Mouse (Mus musculus) fat pad, adult 2 months (tissue): ENCODE data around the gene Hba-a2.
"Not testable (repeated sequence)": the region's sequence is repeated elsewhere in the genome, so short reads cannot be mapped to it uniquely, and the experiment has no call there.

Experiments used
- DNase-seq: peaks from one replicate; pipeline ENCODE4 v3.0.0-alpha.2; 2011; ENCODE audit warnings: low read depth, low spot score; ENCODE audit errors: extremely low read depth

The Hba-a2 gene

GRCm38 (mm10) chr11:32296203-32296602, at the start of gene Hba-a2:
Gene Hba-a2 (plus strand): TSS chr11:32296489.
- DNase-seq: not testable (repeated sequence)

GRCm38 (mm10) chr11:32247068-32247467, 49.2 kb upstream of the Hba-a2 start:
- no peak for DNase-seq

- DNase-seq: no peak
Observed at GRCm38 (mm10) chr11:32248350-32248749, 47.9 kb upstream of the Hba-a2 start.

- DNase-seq: no peak
Observed at GRCm38 (mm10) chr11:32250880-32251763, 45.2 kb upstream of the Hba-a2 start.

GRCm38 (mm10) chr11:32253121-32253520, 43.2 kb upstream of the Hba-a2 start:
- no peak for DNase-seq

- no peak for DNase-seq
Observed at GRCm38 (mm10) chr11:32256146-32256545, 40.1 kb upstream of the Hba-a2 start.

GRCm38 (mm10) chr11:32256566-32256965, 39.7 kb upstream of the Hba-a2 start:
- DNase-seq: no peak

GRCm38 (mm10) chr11:32262674-32263415, 33.4 kb upstream of the Hba-a2 start:
- no peak for DNase-seq

- no peak for DNase-seq
Observed at GRCm38 (mm10) chr11:32265117-32265738, 31.1 kb upstream of the Hba-a2 start.

- DNase-seq: no peak
Observed at GRCm38 (mm10) chr11:32266194-32266593, 30.1 kb upstream of the Hba-a2 start.

- no peak for DNase-seq
Observed at GRCm38 (mm10) chr11:32266776-32267175, 29.5 kb upstream of the Hba-a2 start.

- no peak for DNase-seq
Observed at GRCm38 (mm10) chr11:32267188-32267884, 29.0 kb upstream of the Hba-a2 start, which contains the start of gene Nprl3. Gene Nprl3 (minus strand): TSS chr11:32267707.

- DNase-seq: no peak
Observed at GRCm38 (mm10) chr11:32267964-32268363, 28.3 kb upstream of the Hba-a2 start.

- no peak for DNase-seq
Observed at GRCm38 (mm10) chr11:32268952-32269351, 27.3 kb upstream of the Hba-a2 start.

GRCm38 (mm10) chr11:32271178-32271577, 25.1 kb upstream of the Hba-a2 start:
- DNase-seq: no peak

- no peak for DNase-seq
Observed at GRCm38 (mm10) chr11:32276347-32276746, 19.9 kb upstream of the Hba-a2 start, which contains the start of gene Hba-x. Gene Hba-x (plus strand): TSS chr11:32276400.

- DNase-seq: no peak
Observed at GRCm38 (mm10) chr11:32277736-32278457, 18.4 kb upstream of the Hba-a2 start.

GRCm38 (mm10) chr11:32278458-32278957, 17.8 kb upstream of the Hba-a2 start:
- no peak for DNase-seq

- no peak for DNase-seq
Observed at GRCm38 (mm10) chr11:32280646-32281045, 15.6 kb upstream of the Hba-a2 start.
